Mouse (Mus musculus) regulatory T cell (primary cell): ENCODE measurements around the gene Cldn3.

Experiments
- in situ Hi-C: fragments of 300-600 bp; cut with MboI, MseI; formaldehyde crosslinking; loops from one replicate; pipeline ENCODE4 v1.15.1; 2025; ENCODE audit warnings: high pct_unique_total_duplicates

The Cldn3 gene

GRCm38 (mm10) chr5:135002151-135002550, 16.1 kb downstream of the Cldn3 start:
- in situ Hi-C loops = no loop called here

GRCm38 (mm10) chr5:135007802-135008571, 22.0 kb downstream of the Cldn3 start:
- in situ Hi-C loops = no loop called here

GRCm38 (mm10) chr5:135008671-135009589, 22.9 kb downstream of the Cldn3 start, which contains the start of gene Abhd11:
Gene Abhd11, plus strand, starts transcription at chr5:135009152.
- in situ Hi-C loops = no loop called here

DNA sequence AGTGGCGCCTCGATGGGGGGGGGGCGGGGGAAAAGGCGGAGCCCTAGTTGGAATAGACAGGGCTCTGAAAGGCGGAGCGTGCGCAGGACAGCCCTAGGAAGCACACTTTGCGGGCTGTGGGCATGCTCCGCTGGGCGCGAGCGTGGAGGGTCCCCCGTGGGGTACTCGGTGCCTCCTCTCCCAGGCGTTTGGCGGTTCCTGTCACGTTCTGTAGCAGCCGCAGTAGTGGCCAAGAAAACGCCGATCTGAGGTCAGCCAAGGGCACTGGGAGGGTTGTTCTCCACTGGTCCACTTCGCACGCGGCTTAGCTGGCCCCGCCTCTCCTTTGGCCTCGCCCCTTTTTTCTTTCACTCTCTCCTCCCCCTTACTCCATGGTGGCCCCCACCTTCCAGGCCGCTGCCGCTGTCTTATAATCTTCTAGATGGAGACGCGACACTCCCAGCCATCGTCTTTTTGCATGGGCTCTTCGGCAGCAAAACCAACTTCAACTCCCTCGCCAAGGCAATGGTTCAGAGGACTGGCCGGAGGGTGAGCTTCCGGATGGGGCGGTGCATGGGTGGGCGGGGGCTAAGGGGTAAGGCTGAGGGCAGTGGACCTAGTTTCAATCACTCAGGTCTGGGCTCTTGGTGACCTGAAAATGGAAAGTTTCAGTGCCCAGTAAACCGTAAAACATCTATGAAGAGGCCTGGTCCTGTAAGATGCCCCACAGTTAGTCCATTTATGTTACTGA, 23.7 kb downstream of the Cldn3 start:
- in situ Hi-C loops = no loop called here

DNA sequence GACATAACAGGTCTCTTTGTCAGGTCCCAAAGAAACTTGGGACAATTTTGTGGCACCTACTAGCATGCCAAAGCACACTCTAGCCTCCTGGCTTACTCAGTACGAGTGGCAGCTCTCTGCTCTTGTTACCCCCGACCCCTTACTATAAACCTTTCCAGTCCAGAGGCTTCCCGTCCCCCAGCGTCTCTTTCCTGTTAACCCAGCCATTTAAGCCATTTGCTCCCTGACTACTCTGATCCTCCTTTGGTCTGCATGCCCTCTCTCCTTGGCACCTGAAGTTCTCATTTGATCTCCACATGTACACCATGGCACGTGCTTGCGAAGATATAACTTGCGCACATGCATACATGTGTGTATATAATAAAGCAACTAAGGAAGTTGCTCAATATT, 24.3 kb downstream of the Cldn3 start:
- in situ Hi-C loops = no loop called here

DNA sequence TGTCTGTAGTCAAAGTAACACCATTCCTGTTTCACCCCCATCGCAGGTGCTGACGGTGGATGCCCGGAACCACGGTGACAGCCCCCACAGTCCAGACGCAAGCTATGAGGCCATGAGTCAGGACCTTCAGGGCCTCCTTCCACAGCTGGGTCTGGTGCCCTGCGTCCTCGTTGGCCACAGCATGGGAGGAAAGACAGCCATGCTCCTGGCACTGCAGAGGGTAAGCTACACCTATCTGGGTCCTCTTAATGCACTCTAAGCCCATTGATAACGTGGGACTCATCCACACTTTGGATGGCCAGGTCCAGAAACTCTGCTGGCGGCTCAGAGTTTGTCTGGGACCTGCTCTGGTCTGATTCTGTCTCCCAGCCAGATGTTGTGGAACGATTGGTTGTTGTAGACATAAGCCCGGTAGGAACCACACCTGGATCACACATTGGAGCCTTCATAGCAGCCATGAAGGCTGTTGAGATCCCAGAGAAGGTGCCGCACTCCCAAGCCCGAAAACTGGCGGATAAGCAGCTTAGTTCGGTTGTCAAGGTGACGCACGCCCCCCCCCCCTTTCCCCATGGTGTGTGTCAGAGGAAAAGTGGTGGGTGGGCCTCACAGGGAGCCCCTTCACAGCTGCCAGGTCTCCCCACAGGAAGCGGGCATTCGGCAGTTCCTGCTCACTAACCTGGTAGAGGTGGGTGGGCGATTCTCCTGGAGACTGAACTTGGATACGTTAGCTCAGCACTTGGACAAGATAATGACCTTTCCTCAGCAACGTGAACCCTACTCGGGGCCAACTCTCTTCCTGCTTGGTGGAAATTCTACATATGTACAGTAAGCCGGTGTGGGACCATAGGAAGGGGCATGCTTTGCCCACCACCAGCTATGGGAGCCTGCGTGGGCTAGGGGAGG, 25.1 kb downstream of the Cldn3 start:
- in situ Hi-C loops = no loop called here

DNA sequence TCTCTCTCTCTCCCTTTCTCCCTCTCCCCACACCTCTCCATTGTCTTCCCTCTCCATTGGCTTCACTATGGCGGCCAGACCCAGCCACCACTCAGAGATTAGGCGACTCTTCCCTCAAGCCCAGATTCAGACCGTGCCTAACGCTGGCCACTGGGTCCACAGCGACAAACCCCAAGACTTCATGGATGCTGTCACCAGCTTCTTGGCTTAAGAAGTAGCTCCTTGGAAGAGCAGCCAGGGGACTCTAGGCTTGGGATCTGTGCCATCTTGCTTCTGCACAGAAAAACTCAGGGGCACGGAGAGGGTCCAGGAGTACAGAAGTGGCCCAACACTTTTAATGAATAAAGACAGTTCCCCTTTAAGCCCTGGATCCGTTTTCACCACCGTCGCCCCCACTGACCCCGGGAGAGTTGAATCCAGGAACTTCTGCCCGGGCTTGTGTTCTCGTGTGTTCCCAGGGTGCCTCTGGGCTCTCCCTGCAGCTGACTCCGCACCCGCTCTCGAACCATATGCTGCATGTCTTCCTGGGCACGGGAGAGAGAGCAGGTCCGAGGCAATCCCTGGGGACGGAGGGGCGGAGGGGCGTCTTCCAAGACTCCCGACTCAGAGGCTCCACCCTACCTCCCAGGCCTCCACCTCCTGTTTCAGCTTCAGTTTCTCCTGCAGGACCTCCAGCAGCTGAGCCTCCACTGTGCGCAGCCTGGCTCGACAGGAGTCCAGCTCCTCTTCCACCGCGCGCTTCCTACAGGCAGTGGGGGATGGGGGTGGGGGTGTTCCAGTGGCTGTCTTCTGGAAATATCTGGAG, 26.0 kb downstream of the Cldn3 start:
- in situ Hi-C loops = no loop called here

DNA sequence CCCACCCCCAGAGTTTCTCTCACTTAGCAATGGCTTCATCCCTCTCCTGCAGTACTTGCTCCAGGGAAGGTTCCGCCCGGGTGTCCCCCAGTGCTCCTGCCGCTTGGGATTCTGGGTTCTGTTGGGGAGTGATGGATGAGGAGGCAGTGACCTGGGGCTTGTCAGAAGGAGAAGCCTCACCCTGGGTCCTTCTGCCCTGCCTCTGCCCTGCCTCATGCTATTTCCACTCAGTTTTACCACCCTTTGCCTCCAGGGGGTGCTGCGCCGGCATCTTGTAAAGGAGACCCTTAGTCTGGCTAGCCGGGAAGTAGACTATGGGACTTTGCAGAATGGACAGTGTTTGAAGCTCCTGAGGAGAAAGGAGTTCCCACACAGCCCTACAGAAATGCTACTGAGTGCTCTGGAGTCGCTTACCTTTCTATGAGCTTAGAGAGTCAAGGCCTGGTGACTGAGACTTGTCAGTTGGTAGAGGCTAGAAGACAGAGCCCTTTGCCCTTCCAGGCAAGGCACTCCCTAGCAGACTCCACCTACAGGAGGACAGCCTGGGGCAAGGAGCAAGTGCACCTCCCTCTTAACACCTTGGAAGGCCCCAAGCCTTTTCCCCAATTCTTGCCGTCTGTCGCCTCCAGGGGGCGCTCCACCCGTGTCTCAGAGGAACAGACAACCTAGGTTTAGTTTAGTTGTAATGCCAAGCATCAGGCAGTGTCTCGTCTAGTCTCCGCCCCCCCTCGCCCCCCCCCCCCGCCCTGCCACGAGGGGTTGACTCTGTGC, 26.8 kb downstream of the Cldn3 start:
- in situ Hi-C loops = no loop called here

DNA sequence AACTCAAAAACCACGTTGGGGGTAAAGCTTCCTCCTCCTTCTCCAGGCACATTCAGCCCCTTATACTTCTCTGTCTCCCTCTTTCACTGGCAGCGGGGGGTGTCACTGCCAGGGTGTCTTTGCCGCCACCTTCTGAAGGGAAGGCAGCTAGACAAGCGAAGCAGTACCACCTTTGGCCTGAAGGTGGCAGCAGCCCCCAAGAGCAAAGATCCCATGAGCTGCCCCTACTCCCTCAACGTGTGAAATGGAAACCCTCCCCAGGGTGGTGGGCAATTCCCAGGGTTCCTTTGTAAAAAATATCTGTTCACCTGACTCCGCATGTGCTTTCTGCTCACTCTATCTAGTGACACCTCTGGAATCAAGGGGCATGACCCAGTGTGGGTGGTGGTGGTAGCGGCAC, 29.5 kb downstream of the Cldn3 start:
- in situ Hi-C loops = loop anchor here (5.0 kb wide), 1 partner anchor 92 kb away; no protein-coding TSS in a partner anchor

GRCm38 (mm10) chr5:135016224-135016759, 30.3 kb downstream of the Cldn3 start:
- in situ Hi-C loops = loop anchor here (5.0 kb wide), 1 partner anchor 91 kb away; no protein-coding TSS in a partner anchor

- in situ Hi-C loops = loop anchor here (10.0 kb wide), 1 partner anchor 973 kb away; the partner anchor contains the start of gene Dtx2
These were observed 35.8 kb downstream of the Cldn3 start for GRCm38 (mm10) chr5:135021814-135022213.

DNA sequence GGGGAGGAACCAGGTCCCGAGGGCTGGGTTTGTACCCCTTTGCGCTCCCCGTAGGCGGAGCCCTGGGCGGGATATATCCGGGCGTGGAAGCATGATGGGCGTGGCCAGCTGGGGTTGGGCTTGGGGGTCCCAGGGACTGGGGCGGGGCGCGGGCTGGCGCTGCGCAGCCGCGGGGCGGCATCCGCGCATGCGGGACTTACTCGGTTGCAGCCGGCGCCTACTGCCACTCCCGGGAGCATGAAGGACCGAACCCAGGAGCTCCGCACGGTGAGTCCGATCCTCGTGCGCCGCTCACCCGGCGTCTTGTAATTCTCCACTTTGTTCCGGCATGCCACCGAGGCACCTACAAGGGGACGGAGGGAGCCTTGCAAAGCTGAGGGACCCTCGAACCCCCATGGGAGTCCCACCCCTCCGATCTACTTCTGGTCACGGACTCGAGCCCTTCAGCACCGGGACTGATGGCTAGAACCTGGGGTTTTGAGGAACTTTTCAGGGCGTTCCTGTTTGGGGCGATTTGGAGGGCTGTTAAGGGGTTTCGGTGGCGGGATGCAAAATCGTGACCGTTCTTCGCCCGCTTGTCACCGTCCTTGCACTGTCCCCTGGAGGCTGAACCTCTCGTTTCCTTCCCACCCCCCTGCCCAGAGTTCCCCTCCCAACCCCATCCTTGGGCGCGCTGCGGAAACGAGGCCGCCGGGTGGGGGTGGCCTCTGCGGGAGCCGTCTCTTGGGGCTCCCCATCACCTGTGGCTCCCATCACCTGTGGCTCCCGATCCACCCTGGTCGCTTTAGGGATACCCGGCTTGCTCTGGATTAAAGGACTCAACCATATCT, 37.5 kb downstream of the Cldn3 start, which contains the start of gene Stx1a:
Gene Stx1a, plus strand, starts transcription at position 139 of the 830 bp plus-strand sequence.
- in situ Hi-C loops = loop anchor here (10.0 kb wide), 1 partner anchor 971 kb away; the partner anchor contains the start of gene Dtx2

GRCm38 (mm10) chr5:135024665-135025224, 38.7 kb downstream of the Cldn3 start:
- in situ Hi-C loops = loop anchor here (10.0 kb wide), 1 partner anchor 970 kb away; the partner anchor contains the start of gene Dtx2

DNA sequence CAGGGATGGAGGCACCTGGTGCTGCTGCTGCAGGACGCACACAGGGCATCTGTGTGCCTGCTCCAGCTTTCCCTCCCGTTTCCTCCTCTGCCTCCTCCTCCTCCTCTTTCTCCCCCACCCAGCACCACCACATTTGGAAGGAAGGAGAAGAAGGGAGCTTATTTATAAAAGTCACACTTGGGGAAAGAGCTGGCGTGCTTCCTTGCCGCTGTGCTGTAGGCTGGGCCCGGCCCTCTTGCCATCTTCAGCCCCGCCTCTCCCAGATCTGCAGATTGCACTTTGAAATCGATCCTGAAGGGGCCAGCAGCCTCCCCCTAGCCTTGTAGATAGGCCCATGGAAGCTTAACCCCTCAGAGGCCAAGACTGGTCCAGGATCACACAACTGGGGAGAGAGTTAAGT, 39.9 kb downstream of the Cldn3 start:
- in situ Hi-C loops = loop anchor here (10.0 kb wide), 1 partner anchor 969 kb away; the partner anchor contains the start of gene Dtx2

- in situ Hi-C loops = loop anchor here (10.0 kb wide), 1 partner anchor 966 kb away; the partner anchor contains the start of gene Dtx2
These were observed 43.2 kb downstream of the Cldn3 start for GRCm38 (mm10) chr5:135029007-135029854.

GRCm38 (mm10) chr5:135032581-135032980, 46.6 kb downstream of the Cldn3 start:
- in situ Hi-C loops = no loop called here
